Mouse (Mus musculus): ENCODE data around the gene Ank2. TPM values are rescaled to one million over a fixed set of nuclear protein-coding genes. Genes with fewer than 3 reads are reported as not detected.
A peak's percentile ranks its signal among the peaks of the same experiment; 100 is the strongest.

The Ank2 gene
- polyA plus RNA-seq, 1 experiment from 2014 or later = 49.5 TPM

DNA sequence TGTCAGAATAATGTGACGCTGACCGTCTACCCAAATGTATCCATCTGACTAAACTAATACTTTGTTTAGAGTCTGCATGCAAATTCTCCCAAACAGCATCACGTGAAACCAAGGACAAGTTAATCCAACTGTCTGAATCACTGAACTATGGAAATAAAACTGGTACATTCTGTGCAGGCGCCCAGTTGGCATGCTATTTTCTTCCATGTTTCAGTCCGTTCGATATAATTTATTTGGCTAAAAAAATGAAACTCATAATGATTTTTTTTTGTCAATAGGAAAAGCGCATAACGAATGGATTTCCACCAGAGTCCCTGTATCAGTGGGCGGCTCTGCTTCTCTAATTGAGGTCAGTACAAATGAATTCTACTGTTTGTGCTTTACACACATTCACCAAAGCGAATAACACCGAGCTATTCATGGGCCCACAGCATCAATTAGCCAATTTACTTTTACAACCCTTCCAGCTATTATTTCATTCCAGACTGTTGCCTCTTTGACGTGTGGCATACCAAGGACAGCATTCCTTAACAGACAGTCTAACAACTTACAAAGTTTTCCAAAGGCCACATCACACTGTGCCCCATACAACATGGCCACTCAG lies 368.9 kb downstream of the Ank2 start:
- WGBS = 86% methylated on average over 12 of the region's 12 CpGs
- no peak overlapping the region for H3K4me2 ChIP-seq (ENCODE audit: low read length)

DNA sequence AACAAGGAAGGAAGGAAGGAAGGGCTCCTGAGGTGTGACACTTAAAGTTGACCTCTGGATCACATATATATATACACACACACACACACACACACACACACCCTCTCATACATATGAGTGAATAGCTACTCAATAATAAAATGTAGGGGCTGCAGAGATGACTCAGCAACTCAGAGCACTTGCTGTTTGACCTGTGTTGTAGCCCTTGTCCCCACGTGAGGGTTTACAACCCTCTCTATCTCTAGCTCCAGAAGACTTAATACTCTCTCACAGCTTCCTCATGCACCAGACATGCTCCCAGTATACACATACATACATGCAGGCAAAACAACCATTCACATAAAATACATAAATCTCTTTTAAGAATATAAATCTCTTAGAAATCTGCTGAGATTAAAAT lies 369.4 kb downstream of the Ank2 start:
- Histone ChIP-seq H3K27ac (replicated peaks in 1 of 2; ENCODE audit: control insufficient read depth in 1 of 2, insufficient read depth in 1 of 2, low read depth in 2 of 2, low read length in 2 of 2) (no peak overlapping the region), H3K4me2 (ENCODE audit: low read length) (no peak overlapping the region), H3K9ac (ENCODE audit: low read length) (no peak overlapping the region), H3K4me1 (ENCODE audit: control insufficient read depth in 2 of 2, insufficient read depth in 2 of 2, low read length in 2 of 2) (peaks cover 0 to 4% of the 10 kb centered on the region in 2 experiments; a peak in 3 of 4 replicates), H3K27me3 (ENCODE audit: control insufficient read depth, insufficient read depth, low read length) (no peaks in the 10 kb centered on the region), H3K36me3 (ENCODE audit: control insufficient read depth, insufficient read depth, low read length) (no peaks in the 10 kb centered on the region), H3K9me3 (ENCODE audit: control insufficient read depth, low read length) (no peaks in the 10 kb centered on the region), H3K4me3 (ENCODE audit: control insufficient read depth in 1 of 2, insufficient read depth in 1 of 2, low read depth in 1 of 2, low read length in 2 of 2) (no peak overlapping the region)
- ATAC-seq (ENCODE audit: insufficient number of reproducible peaks, insufficient read depth, low FRiP score, low read depth) = no peak
- WGBS = 65% methylated on average over 1 of the region's 1 CpGs

More for the DNA sequence above, 368.9 kb downstream of the Ank2 start:
- H3K4me3 ChIP-seq (ENCODE audit: control insufficient read depth in 1 of 2, insufficient read depth in 1 of 2, low read depth in 1 of 2, low read length in 2 of 2) = no peak overlapping the region
- H3K9me3 ChIP-seq (ENCODE audit: control insufficient read depth, low read length) = no peaks in the 10 kb centered on the region
- no peak overlapping the region for H3K9ac ChIP-seq (ENCODE audit: low read length)
- H3K27me3 ChIP-seq (ENCODE audit: control insufficient read depth, insufficient read depth, low read length) = no peaks in the 10 kb centered on the region
- no peak for ATAC-seq (ENCODE audit: insufficient number of reproducible peaks, insufficient read depth, low FRiP score, low read depth)
- H3K4me1 ChIP-seq (ENCODE audit: control insufficient read depth in 2 of 2, insufficient read depth in 2 of 2, low read length in 2 of 2) = no peaks in the 10 kb centered on the region
- no peak overlapping the region for H3K27ac ChIP-seq (replicated peaks in 1 of 2; ENCODE audit: control insufficient read depth in 1 of 2, insufficient read depth in 1 of 2, low read depth in 2 of 2, low read length in 2 of 2)
- no peaks in the 10 kb centered on the region for H3K36me3 ChIP-seq (ENCODE audit: control insufficient read depth, insufficient read depth, low read length)

DNA sequence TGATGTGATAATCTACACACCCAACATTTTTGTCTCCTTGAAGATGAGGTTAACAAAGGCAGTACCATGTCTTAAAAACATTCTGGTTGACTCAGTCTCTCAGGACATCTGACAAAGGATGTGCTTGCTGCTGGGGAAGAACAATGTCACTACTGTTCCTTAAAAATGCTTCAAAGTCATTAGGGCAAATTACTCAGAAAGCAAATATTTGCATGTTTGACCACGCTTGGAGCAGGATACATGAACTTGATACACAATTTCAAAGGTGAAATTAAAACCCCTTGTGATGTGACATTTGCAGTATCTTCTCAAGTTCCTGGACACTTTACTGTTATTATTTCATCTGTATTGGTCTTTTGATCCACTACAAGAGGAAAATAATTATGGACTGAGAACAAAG lies 371.5 kb downstream of the Ank2 start:
- H3K36me3 ChIP-seq (ENCODE audit: control insufficient read depth, insufficient read depth, low read length) = no peaks in the 10 kb centered on the region
- H3K4me1 ChIP-seq (ENCODE audit: control insufficient read depth in 2 of 2, insufficient read depth in 2 of 2, low read length in 2 of 2) = peaks cover 3 to 12% of the 10 kb centered on the region in 2 experiments
- no peak for ATAC-seq (ENCODE audit: insufficient number of reproducible peaks, insufficient read depth, low FRiP score, low read depth)
- H3K27ac ChIP-seq (replicated peaks in 1 of 2; ENCODE audit: control insufficient read depth in 1 of 2, insufficient read depth in 1 of 2, low read depth in 2 of 2, low read length in 2 of 2) = no peak overlapping the region
- no peaks in the 10 kb centered on the region for H3K27me3 ChIP-seq (ENCODE audit: control insufficient read depth, insufficient read depth, low read length)
- 68% methylated on average over 1 of the region's 1 CpGs for WGBS
- H3K9ac ChIP-seq (ENCODE audit: low read length) = no peak overlapping the region
- no peak overlapping the region for H3K4me2 ChIP-seq (ENCODE audit: low read length)
- H3K9me3 ChIP-seq (ENCODE audit: control insufficient read depth, low read length) = no peaks in the 10 kb centered on the region
- no peak overlapping the region for H3K4me3 ChIP-seq (ENCODE audit: control insufficient read depth in 1 of 2, insufficient read depth in 1 of 2, low read depth in 1 of 2, low read length in 2 of 2)

DNA sequence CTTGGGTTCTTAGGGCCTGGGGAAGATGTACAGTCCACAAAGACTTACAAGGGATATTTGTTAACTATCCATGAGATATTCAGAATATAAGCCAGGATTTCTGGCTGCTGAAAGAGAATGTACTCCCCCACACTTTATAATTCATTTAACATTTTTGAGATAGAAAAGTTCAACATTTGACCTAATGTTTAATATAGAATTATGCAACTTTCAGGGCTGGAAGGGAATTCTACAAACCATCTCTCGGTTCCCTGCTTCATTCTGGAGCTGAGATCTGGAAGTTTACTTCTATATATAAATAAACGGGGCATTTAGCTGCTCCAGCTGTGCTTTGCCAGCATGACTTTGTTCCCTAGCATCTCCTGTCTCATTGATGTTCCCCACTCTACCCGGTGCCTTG lies 372.9 kb downstream of the Ank2 start:
- H3K4me3 ChIP-seq (ENCODE audit: control insufficient read depth in 1 of 2, insufficient read depth in 1 of 2, low read depth in 1 of 2, low read length in 2 of 2) = no peak overlapping the region
- no peak for ATAC-seq (ENCODE audit: insufficient number of reproducible peaks, insufficient read depth, low FRiP score, low read depth)
- H3K4me2 ChIP-seq (ENCODE audit: low read length) = no peak overlapping the region
- H3K9me3 ChIP-seq (ENCODE audit: control insufficient read depth, low read length) = no peaks in the 10 kb centered on the region
- H3K9ac ChIP-seq (ENCODE audit: low read length) = no peak overlapping the region
- no peak overlapping the region for H3K27ac ChIP-seq (replicated peaks in 1 of 2; ENCODE audit: control insufficient read depth in 1 of 2, insufficient read depth in 1 of 2, low read depth in 2 of 2, low read length in 2 of 2)
- H3K4me1 ChIP-seq (ENCODE audit: control insufficient read depth in 2 of 2, insufficient read depth in 2 of 2, low read length in 2 of 2) = peaks cover 3 to 14% of the 10 kb centered on the region in 2 experiments
- WGBS = 51% methylated on average over 3 of the region's 3 CpGs
- no peaks in the 10 kb centered on the region for H3K36me3 ChIP-seq (ENCODE audit: control insufficient read depth, insufficient read depth, low read length)
- no peaks in the 10 kb centered on the region for H3K27me3 ChIP-seq (ENCODE audit: control insufficient read depth, insufficient read depth, low read length)

DNA sequence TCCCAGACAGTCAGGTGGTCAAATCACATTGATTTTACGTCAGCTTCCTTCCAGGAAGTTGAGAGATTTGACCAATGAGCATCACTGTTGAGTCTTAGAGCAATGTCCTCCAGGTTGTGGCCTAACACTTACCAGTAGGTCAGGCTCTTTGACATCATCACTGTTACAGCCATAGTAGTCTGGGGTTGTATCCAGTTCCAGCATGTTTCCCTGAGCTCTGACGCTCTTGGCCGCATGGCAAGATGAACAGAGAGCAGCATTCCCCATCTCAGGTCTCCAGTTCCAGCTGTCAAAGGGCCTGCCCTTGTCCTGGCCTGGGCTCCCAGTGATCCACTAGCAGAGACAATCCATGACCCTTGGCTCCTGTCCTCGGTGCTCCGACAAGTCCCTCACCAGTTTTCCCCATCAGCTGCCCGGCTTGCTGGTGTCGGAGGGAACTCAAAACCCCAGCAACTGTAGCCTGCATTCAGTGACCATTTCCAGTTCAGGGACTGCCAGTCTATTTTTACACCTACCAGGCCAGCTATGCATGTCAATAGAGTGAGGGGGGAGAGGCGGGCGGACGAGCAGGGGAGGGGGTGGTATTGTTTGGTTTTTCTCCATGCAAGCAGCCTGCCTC lies 374.7 kb downstream of the Ank2 start:
- ATAC-seq (ENCODE audit: insufficient number of reproducible peaks, insufficient read depth, low FRiP score, low read depth) = peak; percentile 82
- WGBS = 17% methylated on average over 10 of the region's 10 CpGs
- H3K4me2 ChIP-seq (ENCODE audit: low read length) = peak overlapping the region; percentile 68
- H3K27ac ChIP-seq (replicated peaks in 1 of 2; ENCODE audit: control insufficient read depth in 1 of 2, insufficient read depth in 1 of 2, low read depth in 2 of 2, low read length in 2 of 2) = peak overlapping the region; percentile 95 to 97
- peak overlapping the region; percentile 70 for H3K9ac ChIP-seq (ENCODE audit: low read length)
- H3K9me3 ChIP-seq (ENCODE audit: control insufficient read depth, low read length) = no peaks in the 10 kb centered on the region
- H3K27me3 ChIP-seq (ENCODE audit: control insufficient read depth, insufficient read depth, low read length) = no peaks in the 10 kb centered on the region
- peaks cover 3 to 14% of the 10 kb centered on the region in 2 experiments for H3K4me1 ChIP-seq (ENCODE audit: control insufficient read depth in 2 of 2, insufficient read depth in 2 of 2, low read length in 2 of 2)
- H3K4me3 ChIP-seq (ENCODE audit: control insufficient read depth in 1 of 2, insufficient read depth in 1 of 2, low read depth in 1 of 2, low read length in 2 of 2) = peak overlapping the region; percentile 38 to 40
- H3K36me3 ChIP-seq (ENCODE audit: control insufficient read depth, insufficient read depth, low read length) = no peaks in the 10 kb centered on the region

DNA sequence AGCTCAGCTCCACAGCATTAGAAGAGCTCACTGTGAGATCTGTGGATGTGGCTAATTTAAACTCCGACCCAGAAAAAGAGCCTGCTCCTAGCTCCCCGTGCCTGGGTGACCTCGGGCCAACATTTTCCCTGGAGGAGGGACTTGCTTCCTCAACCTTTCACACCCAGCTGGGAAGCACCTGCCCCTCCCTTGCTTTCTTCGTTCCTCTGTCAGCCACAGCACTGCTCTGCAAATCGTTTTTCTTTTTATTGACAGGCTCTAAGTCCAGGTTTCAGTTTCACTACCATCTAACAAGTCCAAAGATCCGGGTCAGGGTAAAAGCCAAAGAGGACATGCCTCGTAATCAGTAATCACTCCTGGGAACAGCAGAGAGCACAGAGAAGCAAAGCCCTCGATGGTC lies 375.8 kb downstream of the Ank2 start:
- Histone ChIP-seq H3K9ac (ENCODE audit: low read length) (peak overlapping the region; percentile 70), H3K4me3 (ENCODE audit: control insufficient read depth in 1 of 2, insufficient read depth in 1 of 2, low read depth in 1 of 2, low read length in 2 of 2) (peak overlapping the region; percentile 40 to 52), H3K27ac (replicated peaks in 1 of 2; ENCODE audit: control insufficient read depth in 1 of 2, insufficient read depth in 1 of 2, low read depth in 2 of 2, low read length in 2 of 2) (peak overlapping the region; percentile 77 to 95), H3K27me3 (ENCODE audit: control insufficient read depth, insufficient read depth, low read length) (no peaks in the 10 kb centered on the region), H3K9me3 (ENCODE audit: control insufficient read depth, low read length) (no peaks in the 10 kb centered on the region), H3K4me1 (ENCODE audit: control insufficient read depth in 2 of 2, insufficient read depth in 2 of 2, low read length in 2 of 2) (peaks cover 3 to 14% of the 10 kb centered on the region in 2 experiments), H3K36me3 (ENCODE audit: control insufficient read depth, insufficient read depth, low read length) (no peaks in the 10 kb centered on the region), H3K4me2 (ENCODE audit: low read length) (peak overlapping the region; percentile 68)
- WGBS = 15% methylated on average over 8 of the region's 8 CpGs
- no peak for ATAC-seq (ENCODE audit: insufficient number of reproducible peaks, insufficient read depth, low FRiP score, low read depth)

GRCm38 (mm10) chr3:127118777-127119176 lies 380.4 kb downstream of the Ank2 start:
- Histone ChIP-seq H3K27ac (replicated peaks in 1 of 2; ENCODE audit: control insufficient read depth in 1 of 2, insufficient read depth in 1 of 2, low read depth in 2 of 2, low read length in 2 of 2) (no peak overlapping the region), H3K9me3 (ENCODE audit: control insufficient read depth, low read length) (no peaks in the 10 kb centered on the region), H3K9ac (ENCODE audit: low read length) (no peak overlapping the region), H3K4me3 (ENCODE audit: control insufficient read depth in 1 of 2, insufficient read depth in 1 of 2, low read depth in 1 of 2, low read length in 2 of 2) (no peak overlapping the region), H3K36me3 (ENCODE audit: control insufficient read depth, insufficient read depth, low read length) (no peaks in the 10 kb centered on the region), H3K4me2 (ENCODE audit: low read length) (no peak overlapping the region), H3K4me1 (ENCODE audit: control insufficient read depth in 2 of 2, insufficient read depth in 2 of 2, low read length in 2 of 2) (peaks cover 0 to 7% of the 10 kb centered on the region in 2 experiments; a peak in 3 of 4 replicates), H3K27me3 (ENCODE audit: control insufficient read depth, insufficient read depth, low read length) (no peaks in the 10 kb centered on the region)
- WGBS = 84% methylated on average over 4 of the region's 4 CpGs
- no peak for ATAC-seq (ENCODE audit: insufficient number of reproducible peaks, insufficient read depth, low FRiP score, low read depth)

Data from heart, embryonic 14.5 days (tissue).